Mouse (Mus musculus) c-Kit-negative CD71-positive TER-119-positive erythroid progenitor cells, embryonic 14.5 days (primary cell): ENCODE data around the gene Nup188.

Experiments used
- DNase-seq: peaks from one replicate; pipeline ENCODE4 v3.0.0-alpha.2; 2013; ENCODE audit warnings: low read depth, low spot score

The Nup188 gene

DNA sequence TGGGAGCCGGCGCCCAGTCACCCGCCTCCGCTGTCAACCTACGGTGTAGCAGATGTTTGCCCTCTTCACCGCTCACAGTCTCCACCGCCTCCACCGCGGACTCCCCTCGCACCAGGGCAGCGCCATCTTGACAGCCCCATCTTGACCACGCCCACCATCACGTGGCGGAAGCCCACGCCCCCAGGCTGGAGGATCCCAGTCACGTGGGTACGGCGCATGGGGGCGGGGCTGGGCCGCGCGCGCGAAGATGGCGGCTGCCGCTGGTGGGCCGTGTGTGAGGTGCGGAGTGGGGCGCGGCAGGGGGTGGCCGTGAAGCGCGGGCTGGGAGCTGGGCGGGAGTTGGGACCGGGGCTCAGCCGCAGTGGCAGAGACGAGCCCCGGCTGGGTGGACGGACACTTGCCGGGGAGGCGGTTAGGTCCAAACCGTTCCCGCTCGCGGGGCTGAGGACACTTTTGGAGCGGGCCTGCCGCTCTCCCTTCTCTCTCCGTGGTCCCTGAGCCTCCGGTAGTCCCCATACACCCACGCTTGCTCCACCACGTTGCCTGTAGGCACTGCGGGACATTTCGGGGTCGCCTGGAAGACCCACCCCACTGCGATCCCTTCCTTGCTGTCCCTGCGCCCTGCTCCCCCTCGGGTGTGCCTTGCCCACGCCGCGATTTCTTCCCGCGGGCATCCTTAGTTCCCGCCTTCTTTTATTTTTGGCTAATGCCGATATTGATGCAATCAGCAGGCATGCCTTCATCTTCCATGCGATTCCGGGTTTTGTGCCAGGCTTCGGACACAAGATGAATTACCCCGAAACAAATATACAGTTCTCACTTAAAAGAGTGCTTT is at the start of gene Nup188, which contains the start of gene Dolk:
TSS of gene Nup188 (plus strand) at position 206 of the 835 bp plus-strand sequence.
TSS of gene Dolk (minus strand) at position 143 of the 835 bp plus-strand sequence.
- peak; percentile 90 for DNase-seq

DNA sequence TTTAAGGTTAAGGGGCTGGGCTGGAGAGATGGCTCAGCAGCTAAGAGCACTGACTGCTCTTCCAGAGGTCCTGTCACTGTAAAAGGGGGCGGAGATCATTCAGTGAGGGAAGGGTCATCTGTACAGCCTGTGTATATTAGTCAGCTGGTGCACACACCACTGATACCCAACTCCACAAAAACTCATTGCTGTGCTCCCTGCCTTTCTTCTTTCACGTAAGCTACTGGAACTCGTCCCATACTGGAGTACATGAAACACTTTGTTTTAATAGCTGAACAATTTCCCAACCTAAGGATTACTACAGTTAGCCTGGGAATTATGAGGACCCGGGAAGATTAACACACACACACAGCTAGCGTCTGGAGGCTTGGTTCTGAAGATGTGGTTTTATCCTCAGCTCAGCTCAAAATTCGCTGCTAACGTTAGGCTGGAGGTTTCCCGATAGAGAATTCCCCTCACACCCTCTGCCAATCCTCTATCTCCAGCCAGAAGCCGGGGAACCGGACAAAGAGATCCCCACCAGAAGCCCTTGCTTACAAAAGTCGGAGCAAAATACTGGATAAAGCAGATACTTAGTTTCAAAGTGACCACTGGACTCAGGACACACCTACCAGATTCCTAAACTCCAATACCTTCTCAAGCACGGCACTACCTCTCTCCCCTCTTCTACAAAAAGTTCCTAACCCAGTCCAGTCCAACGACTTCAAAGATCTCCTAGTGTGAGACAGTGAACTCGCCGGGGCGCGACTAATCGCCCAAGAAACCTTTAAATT is 49.6 kb upstream of the Nup188 start:
- no peak for DNase-seq

DNA sequence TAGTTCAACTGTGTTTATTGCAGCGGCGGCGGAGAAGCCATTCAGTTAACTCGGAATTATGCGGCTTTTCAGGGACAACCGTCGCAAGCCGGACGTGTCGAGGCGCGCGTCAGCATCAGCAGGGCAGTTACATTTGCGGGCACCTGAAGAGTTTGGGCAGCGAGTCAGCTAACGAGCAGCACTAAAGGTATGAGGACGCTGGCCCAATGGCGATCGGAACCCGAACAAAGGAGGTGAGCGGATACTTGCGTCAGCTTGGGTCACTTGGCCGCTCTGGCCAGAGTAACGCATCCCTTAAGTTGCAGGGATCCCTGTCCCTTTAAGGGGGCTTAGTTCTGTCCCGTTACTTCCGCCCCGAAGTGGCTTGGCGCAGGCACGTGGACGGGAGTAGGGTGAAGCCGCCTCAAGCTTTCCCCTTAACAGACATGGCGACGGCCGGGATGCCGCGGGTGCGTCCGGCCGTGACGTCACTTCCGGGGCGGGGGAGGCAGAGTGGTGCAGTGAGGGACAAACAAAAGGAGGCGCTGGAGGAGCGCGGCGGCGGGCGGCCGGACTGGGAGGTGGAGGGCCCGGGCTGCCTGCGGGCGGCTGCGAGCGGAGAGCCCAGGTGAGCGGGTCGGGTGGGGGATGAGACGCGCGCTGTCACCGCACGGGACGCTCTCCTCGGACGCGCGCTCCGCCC is 48.9 kb upstream of the Nup188 start, which contains the start of gene Lrrc8a:
TSS of gene Lrrc8a (plus strand) at position 517 of the 682 bp plus-strand sequence.
- peak; percentile 92 for DNase-seq

- DNase-seq: no peak
Measured at GRCm38 (mm10) chr2:30237881-30238280, 48.3 kb upstream of the Nup188 start.

DNA sequence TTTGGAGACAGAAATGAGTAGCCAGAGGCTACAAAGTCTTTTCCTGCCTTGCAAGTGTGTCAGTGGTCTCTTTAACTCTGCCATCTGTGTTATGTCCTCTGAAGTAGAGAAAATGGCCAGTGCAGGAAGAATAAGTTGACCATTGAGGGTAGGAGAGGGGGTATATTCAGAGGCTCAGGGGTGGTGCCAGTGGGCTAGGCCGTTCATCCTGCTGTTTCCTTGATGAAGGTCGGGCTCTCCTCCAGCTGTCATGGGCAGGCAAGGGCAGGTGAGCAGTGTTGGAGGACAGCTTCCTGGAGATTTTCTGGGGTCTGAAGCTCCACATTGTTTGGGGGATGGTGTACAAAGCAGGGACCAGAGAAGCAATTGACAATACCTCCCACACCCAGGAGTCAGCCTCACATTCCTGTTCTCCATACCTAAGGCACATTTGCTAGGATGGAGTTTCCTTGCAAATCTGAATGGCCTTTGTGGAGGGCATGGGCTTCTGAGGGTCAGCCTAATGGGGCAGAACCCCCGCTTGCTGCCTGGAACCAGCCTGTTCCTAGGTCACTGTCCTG is 47.2 kb upstream of the Nup188 start:
- DNase-seq: no peak

DNA sequence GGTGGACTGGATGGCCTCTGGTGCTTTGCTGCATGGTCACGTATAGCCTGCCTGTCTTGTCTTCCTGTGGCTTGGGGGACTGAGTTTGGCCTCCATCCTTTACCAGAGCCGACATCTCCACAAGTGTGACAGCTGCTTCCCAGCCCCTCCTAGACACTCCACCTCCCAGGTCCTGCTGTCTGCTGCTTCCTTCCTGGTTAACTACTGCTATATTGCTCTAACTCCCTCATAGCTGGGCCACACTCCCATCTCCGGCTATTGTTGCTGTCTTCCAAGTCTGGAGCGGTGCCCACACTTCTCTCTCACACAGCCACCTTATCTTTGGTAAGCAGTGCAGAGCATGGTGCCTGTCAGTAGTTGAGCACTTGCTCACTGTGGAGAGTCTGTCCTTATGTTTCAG is 46.4 kb upstream of the Nup188 start:
- no peak for DNase-seq

- DNase-seq: no peak
Measured at GRCm38 (mm10) chr2:30240267-30240666, 45.9 kb upstream of the Nup188 start, which contains the start of gene Gm28035. Gm28035 (plus strand) TSS chr2:30240567.

GRCm38 (mm10) chr2:30242509-30242908 is 43.7 kb upstream of the Nup188 start:
- no peak for DNase-seq

GRCm38 (mm10) chr2:30243391-30243790 is 42.8 kb upstream of the Nup188 start:
- no peak for DNase-seq

- no peak for DNase-seq
Measured at GRCm38 (mm10) chr2:30244595-30245178, 41.5 kb upstream of the Nup188 start.

DNA sequence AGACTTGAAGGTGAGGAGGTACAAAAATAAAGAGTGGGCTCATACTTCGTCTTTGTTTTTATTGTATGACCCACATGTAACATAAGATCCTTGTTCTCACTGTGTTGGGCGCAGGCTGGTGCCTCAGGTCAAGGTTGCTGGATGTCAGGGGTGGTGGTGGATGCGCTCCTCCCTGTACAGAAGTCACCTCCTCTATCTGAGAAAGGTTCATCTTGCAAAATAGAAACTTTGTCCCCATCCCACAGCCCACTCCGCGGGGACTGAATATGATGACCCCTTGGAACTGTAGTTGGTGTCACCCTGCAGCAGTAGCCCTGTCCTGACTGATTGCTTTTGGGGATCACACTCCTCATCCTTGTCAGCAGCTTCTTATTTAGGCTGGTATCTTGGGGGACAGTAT is 39.2 kb upstream of the Nup188 start:
- no peak for DNase-seq

GRCm38 (mm10) chr2:30247681-30248080 is 38.5 kb upstream of the Nup188 start:
- DNase-seq: no peak

- DNase-seq: no peak
Measured at GRCm38 (mm10) chr2:30249182-30249581, 37.0 kb upstream of the Nup188 start.

GRCm38 (mm10) chr2:30250166-30251128 is 35.8 kb upstream of the Nup188 start:
- DNase-seq: no peak

GRCm38 (mm10) chr2:30251417-30252104 is 34.6 kb upstream of the Nup188 start:
- DNase-seq: no peak

DNA sequence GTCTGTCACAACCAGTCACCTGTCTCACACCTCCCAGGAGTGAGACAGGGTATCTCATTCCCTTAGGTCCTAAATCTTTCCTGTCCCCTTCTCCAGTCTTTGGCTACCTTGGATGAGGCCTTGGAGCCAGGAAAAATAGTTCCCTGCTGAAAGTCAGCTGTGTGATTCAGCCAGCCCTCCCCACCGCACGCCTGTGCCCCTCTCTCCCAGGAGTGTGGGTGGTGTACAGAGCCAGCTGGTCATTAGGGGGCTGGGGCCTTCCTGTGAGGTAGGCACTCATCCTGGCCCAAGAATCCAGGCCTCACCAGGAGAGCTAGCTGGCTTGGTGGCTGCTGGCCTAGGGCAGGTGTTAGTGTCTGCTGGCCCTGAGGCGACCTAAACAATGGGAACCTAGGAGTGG is 33.7 kb upstream of the Nup188 start:
- no peak for DNase-seq

DNA sequence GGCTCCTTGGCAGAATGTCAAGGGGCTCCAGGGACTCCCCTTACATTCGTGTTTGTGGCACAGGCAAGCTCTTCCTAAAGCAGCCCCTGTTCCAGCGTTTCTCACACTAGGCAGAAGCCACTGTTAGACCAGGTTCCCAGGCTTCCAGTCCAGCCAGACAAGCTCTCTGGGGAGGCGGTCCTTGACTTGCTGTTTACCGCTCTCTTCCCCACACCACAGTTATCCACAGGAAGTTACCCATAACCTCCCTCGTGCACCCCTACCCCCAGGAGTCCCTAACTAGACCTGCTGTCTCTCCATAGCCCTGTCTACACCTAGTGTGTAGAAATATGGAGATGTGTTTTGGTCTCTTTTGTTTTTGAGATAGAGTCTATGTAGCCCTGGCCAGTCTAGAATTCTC is 32.4 kb upstream of the Nup188 start:
- no peak for DNase-seq

- no peak for DNase-seq
Measured at GRCm38 (mm10) chr2:30255631-30256395, 30.4 kb upstream of the Nup188 start.
